Mouse (Mus musculus): ENCODE measurements around the gene Rnf20. TPM values are rescaled to one million over a fixed set of nuclear protein-coding genes. Genes with fewer than 3 reads are reported as not detected.

Gene Rnf20
- polyA plus RNA-seq (2012; rRNA removed), result 62.9 and 64.8 TPM in 2 replicates

GRCm38 (mm10) chr4:49631319-49632138, at the start of gene Rnf20:
Gene Rnf20, plus strand, starts transcription at chr4:49632006.

GRCm38 (mm10) chr4:49597183-49598100, 34.4 kb upstream of the Rnf20 start, which contains the start of gene Tmem246:
Gene Tmem246, minus strand, starts transcription at chr4:49597876.

GRCm38 (mm10) chr4:49681812-49682211, 50.0 kb downstream of the Rnf20 start, which contains the start of gene Ppp3r2:
Gene Ppp3r2, minus strand, starts transcription at chr4:49682024.

Other genes starting within 250 kb of the Rnf20 start
- not detected in 2 replicates for gene Acnat2, start 223.9 kb upstream of the Rnf20 start, polyA plus RNA-seq (2012; rRNA removed)
- 0.04 and 0.10 TPM in 2 replicates for gene Acnat1, start 158.1 kb upstream of the Rnf20 start, polyA plus RNA-seq (2012; rRNA removed)
- gene Baat, start 125.4 kb upstream of the Rnf20 start, polyA plus RNA-seq (2012; rRNA removed), result 0.12 and 0.21 TPM in 2 replicates
- 36.9 and 37.6 TPM in 2 replicates for gene Mrpl50, start 110.9 kb upstream of the Rnf20 start, polyA plus RNA-seq (2012; rRNA removed)
- 7.7 and 7.8 TPM in 2 replicates for gene Zfp189, start 110.8 kb upstream of the Rnf20 start, polyA plus RNA-seq (2012; rRNA removed)
- gene Aldob, start 82.5 kb upstream of the Rnf20 start, polyA plus RNA-seq (2012; rRNA removed), result 0.45 and 0.74 TPM in 2 replicates
- 36.2 and 42.2 TPM in 2 replicates for gene Tmem246, start 34.1 kb upstream of the Rnf20 start, polyA plus RNA-seq (2012; rRNA removed)
- 0.16 and 0.24 TPM in 2 replicates for gene Ppp3r2, start 50.0 kb downstream of the Rnf20 start, polyA plus RNA-seq (2012; rRNA removed)
- 7.6 and 9.0 TPM in 2 replicates for gene Grin3a, start 213.7 kb downstream of the Rnf20 start, polyA plus RNA-seq (2012; rRNA removed)